Mouse (Mus musculus): ENCODE results near the gene B3gat1. TPM values are rescaled to one million over a fixed set of nuclear protein-coding genes. Genes with fewer than 3 reads are reported as not detected.

The B3gat1 gene
- total RNA-seq, 2 experiments from 2014 or later, result 1.7 to 2.0 TPM

DNA sequence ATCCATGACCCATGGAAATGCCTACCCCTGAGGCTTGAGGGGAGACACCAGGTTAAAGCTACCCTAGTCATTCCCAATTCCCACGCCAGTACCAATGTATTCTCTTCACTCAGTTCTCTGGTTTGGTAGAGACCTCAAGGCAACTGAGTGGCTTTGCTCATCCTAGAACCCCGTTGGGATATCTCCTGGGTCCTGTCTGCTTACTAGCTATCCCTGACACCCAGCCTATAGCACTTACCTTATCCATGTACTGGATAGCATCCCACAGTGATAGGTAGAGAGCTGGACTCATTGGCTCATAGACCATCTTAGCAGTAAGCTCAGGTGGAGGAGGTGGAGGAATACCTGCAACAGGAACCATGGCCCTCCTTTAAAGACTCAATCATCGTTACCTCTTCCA lies 34.7 kb downstream of the B3gat1 start:
- DNase-seq, result no peak
- intact Hi-C loops (cut with DNase I; ENCODE audit: low total_unique reads), result no loop called here

DNA sequence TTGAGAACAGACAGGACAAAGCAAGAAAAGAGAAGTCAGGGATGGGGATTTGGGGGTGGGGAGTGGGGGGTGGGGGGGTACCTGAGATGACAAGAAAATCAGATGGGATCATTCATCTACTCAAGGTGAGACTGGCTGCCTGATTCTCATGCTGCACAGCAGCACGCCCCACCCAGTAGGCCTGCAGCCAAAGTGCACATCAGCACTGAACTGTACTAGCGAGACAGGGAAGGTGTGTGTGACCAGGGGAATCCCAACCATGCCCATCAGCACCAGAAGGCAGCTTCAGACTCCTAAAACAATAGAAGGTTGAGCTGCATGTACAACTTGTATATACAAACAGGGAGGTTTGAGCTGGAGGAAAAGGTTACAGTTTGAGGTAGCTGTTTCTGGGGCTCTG lies 42.2 kb downstream of the B3gat1 start:
- DNase-seq, result no peak
- intact Hi-C loops (cut with DNase I; ENCODE audit: low total_unique reads), result loop anchor here (5.0 kb wide), 1 partner anchor 1118 kb away; no protein-coding TSS in a partner anchor

DNA sequence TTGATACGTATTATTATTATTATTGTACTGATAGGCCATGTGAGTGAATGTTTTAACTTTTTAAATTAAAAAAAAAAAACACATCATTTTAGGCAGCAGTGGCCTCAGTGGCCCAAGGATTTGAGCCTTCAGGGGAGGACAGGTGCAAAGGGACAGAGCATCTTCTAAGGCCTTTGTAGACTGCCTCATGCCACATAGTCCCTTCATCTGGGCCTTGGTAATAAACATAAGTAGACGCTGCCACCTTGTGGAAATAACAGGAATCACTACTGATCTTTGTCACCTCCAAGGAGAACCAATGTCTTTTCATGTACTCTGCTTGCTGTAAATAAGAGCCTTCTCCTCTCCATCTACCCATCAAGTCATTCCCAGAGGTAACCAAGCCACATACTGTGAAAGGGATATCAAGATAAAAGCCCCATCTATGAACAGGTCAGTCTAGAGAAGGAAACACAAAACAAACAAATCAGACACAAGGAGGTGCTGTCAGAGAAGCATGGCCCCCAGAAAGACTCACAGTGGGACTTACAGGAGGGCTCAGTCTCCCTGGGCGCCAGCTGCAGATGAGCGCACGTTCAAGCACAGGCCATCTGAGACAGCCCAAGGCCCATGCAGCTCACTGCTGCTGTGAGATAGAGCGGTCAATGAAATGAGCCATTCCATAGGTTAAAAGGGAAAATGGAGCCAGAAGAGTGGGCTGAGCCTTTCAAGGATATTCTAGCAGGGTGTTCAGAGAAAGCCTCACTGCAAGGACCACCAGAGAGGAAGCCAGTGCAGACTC lies 42.8 kb downstream of the B3gat1 start:
- no peak for DNase-seq

DNA sequence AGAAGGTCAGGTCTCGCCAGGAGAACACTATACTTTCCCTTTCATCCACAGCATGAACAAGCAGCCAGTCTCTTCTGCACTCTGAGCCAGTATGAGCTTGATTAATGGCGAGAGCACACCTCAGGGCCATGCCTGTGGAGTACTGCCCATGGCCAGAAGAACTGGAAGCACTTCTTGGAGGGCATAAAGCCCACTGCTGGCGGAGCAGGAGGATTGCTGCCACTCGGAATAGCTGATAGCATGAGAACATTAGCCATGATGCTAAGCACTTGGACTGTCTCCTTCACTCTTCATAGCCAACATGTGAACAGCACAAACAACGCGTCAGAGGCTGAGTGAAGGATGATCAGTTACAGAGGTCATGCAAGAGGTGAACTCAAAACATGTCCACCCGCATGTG lies 44.9 kb downstream of the B3gat1 start:
- DNase-seq, result peak; percentile 29
- intact Hi-C loops (cut with DNase I; ENCODE audit: low total_unique reads), result loop anchor here (5.0 kb wide), 1 partner anchor 1121 kb away; no protein-coding TSS in a partner anchor

More for the DNA sequence above, 42.8 kb downstream of the B3gat1 start:
- intact Hi-C loops (cut with DNase I; ENCODE audit: low total_unique reads), result loop anchor here (5.0 kb wide), 1 partner anchor 1119 kb away; no protein-coding TSS in a partner anchor

DNA sequence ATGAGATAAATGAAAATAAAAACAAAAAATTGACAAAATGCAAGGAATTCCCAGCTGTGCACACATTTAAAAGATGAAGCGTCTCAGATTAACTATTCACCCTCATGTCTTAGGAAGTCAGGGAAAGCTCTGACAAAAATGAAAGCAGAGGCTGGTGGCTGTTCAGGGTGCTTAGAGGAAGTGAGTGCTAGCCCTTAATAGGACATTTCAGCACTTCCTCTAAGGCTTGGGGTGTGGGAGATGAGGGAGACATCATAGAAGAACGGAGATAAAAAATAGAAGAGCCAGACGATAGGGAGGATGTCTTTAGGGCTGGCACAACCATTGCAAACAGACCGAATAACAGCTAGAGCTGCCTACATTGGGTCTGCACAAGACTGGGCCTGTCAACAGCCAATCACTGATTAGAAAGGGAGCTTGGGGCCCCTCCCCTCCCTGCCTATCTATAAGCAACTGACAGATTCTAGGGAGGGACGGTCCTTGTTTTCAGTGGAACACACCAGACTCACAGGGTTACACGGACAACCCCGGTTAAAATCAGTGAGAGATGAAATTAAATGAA lies 50.0 kb downstream of the B3gat1 start:
- DNase-seq, result no peak
- intact Hi-C loops (cut with DNase I; ENCODE audit: low total_unique reads), result no loop called here

DNA sequence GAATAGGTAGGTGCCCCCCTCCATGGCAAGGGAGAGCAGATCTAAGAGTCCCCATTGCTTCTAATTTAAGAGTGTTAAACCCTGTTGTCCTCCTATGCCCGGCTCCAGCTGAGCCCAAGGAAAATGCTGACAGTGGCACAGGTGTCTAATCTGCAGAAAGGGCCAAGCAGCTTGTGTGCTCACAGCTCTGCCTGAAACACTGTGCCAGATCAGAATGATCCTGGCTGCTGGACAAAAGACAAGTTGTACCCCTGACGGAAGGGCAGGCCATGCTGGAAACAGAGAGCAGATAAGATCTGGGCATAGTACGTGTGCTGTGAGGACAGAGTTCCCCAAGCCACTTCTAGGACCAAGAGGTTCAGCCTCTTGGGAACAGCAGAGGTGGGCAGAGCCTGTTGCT lies 59.3 kb downstream of the B3gat1 start:
- intact Hi-C loops (cut with DNase I; ENCODE audit: low total_unique reads), result no loop called here
- no peak for DNase-seq

DNA sequence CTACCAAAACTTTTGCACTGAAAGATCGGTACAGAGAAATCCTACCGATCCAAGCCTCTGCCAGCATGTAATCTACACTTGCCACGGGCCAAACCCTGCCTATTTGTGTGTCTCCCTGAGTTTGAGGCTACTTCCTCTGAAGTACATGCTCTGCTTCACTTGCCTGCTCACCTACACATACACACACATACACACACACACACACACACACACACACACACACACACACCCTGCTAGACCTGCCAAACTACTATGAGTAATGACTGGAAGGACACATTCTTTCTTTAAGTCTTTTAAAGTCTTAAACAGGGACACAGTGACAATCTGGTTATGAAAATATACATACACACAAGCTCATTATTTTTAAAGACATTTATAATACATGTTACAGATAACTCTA lies 64.7 kb downstream of the B3gat1 start:
- intact Hi-C loops (cut with DNase I; ENCODE audit: low total_unique reads), result no loop called here
- DNase-seq, result no peak

DNA sequence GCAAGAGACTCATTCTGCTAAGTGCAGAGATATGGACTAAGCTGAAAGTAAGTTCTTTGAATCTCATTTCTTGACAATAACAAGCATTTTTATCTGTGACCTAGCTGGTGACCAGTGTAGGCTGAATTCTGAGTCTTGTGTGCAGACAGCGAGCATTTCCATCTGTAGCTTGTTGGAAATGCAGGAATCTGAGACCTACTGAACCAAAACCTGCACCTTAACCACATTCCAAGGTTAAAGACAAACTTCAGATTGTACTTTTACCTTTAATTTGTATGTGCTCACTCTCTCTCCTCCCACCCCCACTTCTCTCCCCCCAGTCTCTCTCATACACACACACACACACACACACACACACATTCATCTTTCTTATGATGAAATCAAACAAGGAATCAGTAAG lies 65.2 kb downstream of the B3gat1 start:
- intact Hi-C loops (cut with DNase I; ENCODE audit: low total_unique reads), result no loop called here
- no peak for DNase-seq

DNA sequence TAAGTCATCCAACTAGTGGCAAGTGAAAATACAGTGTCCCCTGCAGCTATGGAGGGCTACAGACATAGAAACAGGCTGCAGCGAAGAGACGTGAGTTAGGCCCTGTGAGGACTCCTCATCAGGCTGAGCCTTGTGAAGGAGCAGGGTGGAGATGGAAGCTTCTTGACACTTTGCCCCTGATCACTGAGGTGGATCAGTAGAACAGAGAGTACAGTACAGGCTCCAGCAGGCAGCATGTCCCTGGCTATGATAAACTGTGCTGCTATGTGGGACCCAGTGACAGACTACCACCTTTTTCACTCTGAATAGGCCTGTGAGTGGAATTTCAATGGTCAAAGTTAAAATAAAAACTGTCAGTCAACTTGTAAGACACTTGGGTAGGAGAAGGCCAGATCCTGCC lies 66.8 kb downstream of the B3gat1 start:
- DNase-seq, result no peak
- intact Hi-C loops (cut with DNase I; ENCODE audit: low total_unique reads), result no loop called here

DNA sequence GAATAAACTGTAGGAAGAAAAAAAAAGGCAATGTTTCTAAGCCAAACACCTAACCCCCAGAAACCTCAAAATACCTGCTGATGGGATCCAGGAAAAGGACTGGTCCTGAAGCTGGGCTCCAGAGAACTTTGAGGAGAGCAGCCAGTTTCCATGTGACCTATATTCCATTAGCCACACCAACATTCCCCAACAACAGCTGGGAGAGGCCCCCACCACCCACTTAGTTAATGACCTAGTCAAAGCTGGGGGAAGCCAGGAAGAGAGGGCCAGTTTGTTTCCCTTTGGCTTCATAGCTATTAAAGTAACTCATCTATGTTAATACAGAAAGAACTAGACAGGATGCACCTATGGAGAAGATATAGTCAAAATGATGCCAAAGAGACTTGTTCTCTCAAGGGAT lies 70.8 kb downstream of the B3gat1 start:
- no peak for DNase-seq

DNA sequence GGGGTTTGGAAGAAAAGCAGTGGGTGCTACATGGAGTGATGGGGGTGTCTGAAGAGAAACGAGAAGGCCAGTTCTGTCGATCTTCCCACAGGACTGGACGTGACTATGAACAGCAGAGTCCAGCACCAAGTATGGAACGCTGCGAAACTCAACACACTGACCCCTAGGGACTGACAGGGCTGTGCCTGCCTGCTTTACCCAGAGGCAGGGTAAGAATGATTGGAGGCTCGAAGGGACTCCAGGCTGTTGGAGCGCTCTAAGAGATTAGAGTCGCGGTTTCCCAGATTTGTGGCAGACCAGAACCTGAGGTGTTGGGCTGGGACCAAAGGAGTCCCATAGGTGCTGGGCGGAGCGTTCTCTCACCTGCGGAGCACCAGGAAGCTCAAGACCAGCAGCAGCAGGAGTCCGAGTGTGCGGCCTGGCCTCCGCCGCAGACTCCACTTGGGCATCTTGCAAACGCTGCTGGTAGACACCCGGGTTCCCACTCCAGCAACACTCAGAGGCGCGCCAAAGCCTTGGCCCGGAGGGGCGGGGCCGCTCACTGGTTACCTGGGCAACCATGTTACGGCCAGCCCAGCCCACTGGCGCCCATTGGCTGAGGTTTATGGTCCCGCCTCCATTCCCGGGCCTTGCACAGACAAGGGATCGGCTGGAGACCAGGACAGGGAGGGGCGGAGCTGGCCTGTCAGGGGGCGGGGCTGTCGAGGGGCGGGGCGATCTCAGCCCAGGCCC lies 72.6 kb downstream of the B3gat1 start, which contains the start of gene Glb1l2:
Gene Glb1l2 (minus strand): TSS at position 534 of the 732 bp plus-strand sequence.
- peak; percentile 86 for DNase-seq
- intact Hi-C loops (cut with DNase I; ENCODE audit: low total_unique reads), result no loop called here

More for the DNA sequence above, 70.8 kb downstream of the B3gat1 start:
- intact Hi-C loops (cut with DNase I; ENCODE audit: low total_unique reads), result no loop called here

DNA sequence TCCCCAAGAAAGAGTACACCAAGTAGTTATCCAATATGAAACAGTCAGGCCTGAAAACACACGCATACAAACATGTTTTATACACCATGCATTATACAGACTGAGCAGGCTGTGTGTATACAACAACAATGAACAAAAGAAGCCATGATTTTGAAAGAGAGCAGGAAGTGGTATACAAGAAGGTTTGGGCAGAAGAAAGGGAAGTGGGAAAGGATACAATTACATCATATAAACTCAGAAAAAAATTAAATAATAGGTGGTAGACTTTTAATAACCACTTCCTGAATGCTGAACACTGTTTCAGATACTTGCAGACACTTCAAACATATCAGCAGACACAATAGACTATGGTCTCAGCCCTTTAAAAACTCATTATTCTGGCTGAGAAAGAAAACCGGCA lies 75.2 kb downstream of the B3gat1 start:
- intact Hi-C loops (cut with DNase I; ENCODE audit: low total_unique reads), result no loop called here
- DNase-seq, result no peak

Other genes with a start within 250 kb of the B3gat1 start
- gene Glb1l2, start 72.7 kb downstream of the B3gat1 start, total RNA-seq (2021), result 10 to 100 TPM in 1 of 2 experiments, 1 to 10 TPM in 1; 1.7 to 12.3 TPM
- gene Glb1l3, start 127.2 kb downstream of the B3gat1 start, total RNA-seq (2021), result not detected
- not detected for gene Gm1110, start 189.4 kb downstream of the B3gat1 start, total RNA-seq (2021)

Measured in gastrocnemius, postnatal 14 days (tissue).